Mouse (Mus musculus): Measurements from ENCODE around the gene Vipas39. TPM values are rescaled to one million over a fixed set of nuclear protein-coding genes. Genes with fewer than 3 reads are reported as not detected.

Vipas39 gene
- polyA plus RNA-seq, 1 experiment from 2014 or later = 65.6 TPM

DNA sequence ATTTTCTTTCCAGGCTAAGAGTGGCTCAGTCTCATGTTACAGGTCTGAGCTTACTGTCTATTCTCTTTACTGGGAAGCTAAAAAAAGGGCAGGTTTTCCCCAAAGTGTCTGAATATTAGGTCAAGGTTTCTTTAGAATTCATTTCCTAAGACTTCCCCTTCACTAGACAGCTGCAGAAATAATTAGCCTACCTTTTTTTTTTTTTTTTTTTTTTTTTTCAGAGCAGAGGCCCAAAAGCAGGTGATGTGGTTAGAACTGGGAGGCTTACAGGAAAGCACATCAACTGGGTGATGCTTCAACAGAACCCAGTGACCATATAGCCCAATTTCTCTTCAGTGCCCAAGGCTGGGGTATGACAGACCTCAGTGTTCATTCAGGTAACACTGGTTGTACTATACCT, 69.7 kb downstream of the Vipas39 start:
- ATAC-seq (ENCODE audit: low FRiP score) = no peak
- no peaks in the 10 kb centered on the region for H3K36me3 ChIP-seq (ENCODE audit: control insufficient read depth, insufficient read depth, low read length)

DNA sequence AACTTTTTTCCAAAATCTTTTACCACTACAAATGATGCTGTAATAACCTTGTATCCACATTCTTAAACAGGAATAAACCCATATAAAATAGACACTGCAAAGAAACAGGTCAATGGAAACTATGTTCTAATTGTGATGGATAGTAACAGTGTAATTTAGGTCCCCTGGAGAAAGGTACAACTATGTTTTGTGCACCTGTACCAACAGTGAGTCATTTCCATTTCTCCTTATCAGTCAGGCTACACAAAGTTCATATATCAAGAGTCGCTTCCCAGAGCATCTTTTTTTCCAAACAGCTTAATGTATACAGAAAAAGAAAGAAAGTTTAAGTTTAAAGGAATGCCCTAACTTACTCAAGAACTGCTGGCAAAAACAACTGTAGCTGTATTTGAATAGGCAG, 71.0 kb downstream of the Vipas39 start:
- H3K27me3 ChIP-seq (ENCODE audit: control insufficient read depth, insufficient read depth, low read length) = no peaks in the 10 kb centered on the region
- WGBS = 92% methylated on average over 1 of the region's 1 CpGs
- no peak for ATAC-seq (ENCODE audit: low FRiP score)

More for the DNA sequence above, 69.7 kb downstream of the Vipas39 start:
- Histone ChIP-seq H3K27me3 (ENCODE audit: control insufficient read depth, insufficient read depth, low read length) (no peaks in the 10 kb centered on the region), H3K9me3 (ENCODE audit: control insufficient read depth, low read length) (no peaks in the 10 kb centered on the region), H3K9ac (ENCODE audit: low read depth, low read length) (no peak overlapping the region), H3K27ac (ENCODE audit: low read depth, low read length) (no peak overlapping the region), H3K4me1 (replicated peaks; ENCODE audit: control insufficient read depth, insufficient read depth, low read length) (peaks cover 6% of the 10 kb centered on the region), H3K4me3 (ENCODE audit: low read depth, low read length) (no peak overlapping the region), H3K4me2 (replicated peaks; ENCODE audit: low read depth, low read length) (no peak overlapping the region)
- no peak for DNase-seq (ENCODE audit: low spot score)

DNA sequence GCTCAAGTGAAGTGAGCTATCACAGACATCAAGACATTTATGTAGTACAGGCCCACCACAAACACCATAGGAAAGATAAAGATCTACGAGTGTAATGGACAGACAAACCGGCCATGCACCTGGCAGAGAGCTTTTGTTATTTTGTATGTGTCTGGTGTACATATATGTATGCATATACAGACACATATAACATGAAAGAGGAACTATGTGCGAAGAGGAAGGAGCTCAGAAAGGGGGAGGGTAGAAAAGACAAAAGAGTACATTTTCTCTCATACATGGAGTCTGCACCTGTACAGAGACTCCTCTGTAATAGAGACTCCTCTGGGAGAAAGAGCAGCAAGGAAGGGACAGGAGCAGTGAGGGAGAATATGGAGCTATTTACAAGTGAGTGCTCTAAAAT, 73.0 kb downstream of the Vipas39 start:
- Histone ChIP-seq H3K27me3 (ENCODE audit: control insufficient read depth, insufficient read depth, low read length) (no peaks in the 10 kb centered on the region), H3K4me1 (replicated peaks; ENCODE audit: control insufficient read depth, insufficient read depth, low read length) (no peaks in the 10 kb centered on the region), H3K9ac (ENCODE audit: low read depth, low read length) (no peak overlapping the region), H3K4me3 (ENCODE audit: low read depth, low read length) (no peak overlapping the region), H3K4me2 (replicated peaks; ENCODE audit: low read depth, low read length) (no peak overlapping the region), H3K27ac (ENCODE audit: low read depth, low read length) (no peak overlapping the region), H3K9me3 (ENCODE audit: control insufficient read depth, low read length) (no peaks in the 10 kb centered on the region), H3K36me3 (ENCODE audit: control insufficient read depth, insufficient read depth, low read length) (no peaks in the 10 kb centered on the region)
- DNase-seq (ENCODE audit: low spot score) = no peak
- 93% methylated on average over 3 of the region's 3 CpGs for WGBS
- ATAC-seq (ENCODE audit: low FRiP score) = no peak

More for the DNA sequence above, 71.0 kb downstream of the Vipas39 start:
- H3K4me3 ChIP-seq (ENCODE audit: low read depth, low read length) = no peak overlapping the region
- peaks cover 6% of the 10 kb centered on the region for H3K4me1 ChIP-seq (replicated peaks; ENCODE audit: control insufficient read depth, insufficient read depth, low read length)
- no peak overlapping the region for H3K9ac ChIP-seq (ENCODE audit: low read depth, low read length)
- no peak overlapping the region for H3K4me2 ChIP-seq (replicated peaks; ENCODE audit: low read depth, low read length)
- H3K9me3 ChIP-seq (ENCODE audit: control insufficient read depth, low read length) = no peaks in the 10 kb centered on the region
- no peak overlapping the region for H3K27ac ChIP-seq (ENCODE audit: low read depth, low read length)
- no peak for DNase-seq (ENCODE audit: low spot score)
- H3K36me3 ChIP-seq (ENCODE audit: control insufficient read depth, insufficient read depth, low read length) = no peaks in the 10 kb centered on the region

Other genes starting within 250 kb of the Vipas39 start
- 0.66 and 1.4 TPM in 2 replicates for gene Tmem63c, start 244.9 kb downstream of the Vipas39 start, polyA plus RNA-seq (2014; fragmentation: Nextera tagmentation; extraction: Ambion mirVana)
- gene Ngb, start 163.7 kb downstream of the Vipas39 start, polyA plus RNA-seq (2014; fragmentation: Nextera tagmentation; extraction: Ambion mirVana) = 0.14 and 0.28 TPM in 2 replicates
- 26.0 and 31.4 TPM in 2 replicates for gene Gstz1, start 119.1 kb downstream of the Vipas39 start, polyA plus RNA-seq (2014; fragmentation: Nextera tagmentation; extraction: Ambion mirVana)
- 14.8 and 17.0 TPM in 2 replicates for gene Pomt2, start 118.3 kb downstream of the Vipas39 start, polyA plus RNA-seq (2014; fragmentation: Nextera tagmentation; extraction: Ambion mirVana)
- gene Samd15, start 66.5 kb downstream of the Vipas39 start, polyA plus RNA-seq (2014; fragmentation: Nextera tagmentation; extraction: Ambion mirVana) = 1.4 and 1.6 TPM in 2 replicates
- gene Tmed8, start 65.8 kb downstream of the Vipas39 start, polyA plus RNA-seq (2014; fragmentation: Nextera tagmentation; extraction: Ambion mirVana) = 3.3 and 5.3 TPM in 2 replicates
- gene Noxred1, start 27.5 kb downstream of the Vipas39 start, polyA plus RNA-seq (2014; fragmentation: Nextera tagmentation; extraction: Ambion mirVana) = 1.1 and 2.0 TPM in 2 replicates
- gene Ahsa1, start 223 bp upstream of the Vipas39 start, polyA plus RNA-seq (2014; fragmentation: Nextera tagmentation; extraction: Ambion mirVana) = 210 and 222 TPM in 2 replicates
- gene Ism2, start 33.4 kb upstream of the Vipas39 start, polyA plus RNA-seq (2014; fragmentation: Nextera tagmentation; extraction: Ambion mirVana) = 0.63 and 0.99 TPM in 2 replicates
- gene Sptlc2, start 122.1 kb upstream of the Vipas39 start, polyA plus RNA-seq (2014; fragmentation: Nextera tagmentation; extraction: Ambion mirVana) = 62.4 and 63.7 TPM in 2 replicates
- gene Slirp, start 177.6 kb upstream of the Vipas39 start, polyA plus RNA-seq (2014; fragmentation: Nextera tagmentation; extraction: Ambion mirVana) = 277 and 302 TPM in 2 replicates
- gene Alkbh1, start 177.8 kb upstream of the Vipas39 start, polyA plus RNA-seq (2014; fragmentation: Nextera tagmentation; extraction: Ambion mirVana) = 43.5 and 56.0 TPM in 2 replicates
- 156 and 160 TPM in 2 replicates for gene Snw1, start 206.0 kb upstream of the Vipas39 start, polyA plus RNA-seq (2014; fragmentation: Nextera tagmentation; extraction: Ambion mirVana)
- gene Gm5788, start 228.5 kb upstream of the Vipas39 start, polyA plus RNA-seq (2014; fragmentation: Nextera tagmentation; extraction: Ambion mirVana) = not detected in 2 replicates
- not detected in 2 replicates for gene Gm8300, start 248.1 kb upstream of the Vipas39 start, polyA plus RNA-seq (2014; fragmentation: Nextera tagmentation; extraction: Ambion mirVana)

Measured in hindbrain, embryonic 11.5 days (tissue).